Mouse (Mus musculus) hindbrain, embryonic 12.5 days (tissue): Measurements from ENCODE around the gene Exd2. TPM values are rescaled to one million over a fixed set of nuclear protein-coding genes. Genes with fewer than 3 reads are reported as not detected.
A peak's percentile ranks its signal among the peaks of the same experiment; 100 is the strongest.

Experiments used
- ATAC-seq: fragments of 200-750 bp; cut with Nextera tagmentation; 2 replicates; pipeline ENCODE4 v1.8.0; 2017; ENCODE audit warnings: moderate TSS enrichment; ENCODE audit not compliant: low FRiP score
- H3K27ac ChIP-seq: fragments of 300-500 bp; sonication (generic); 2 replicates; pipeline ENCODE4 v1.5.1; 2016; ENCODE audit warnings: mild to moderate bottlenecking
- H3K27me3 ChIP-seq: fragments of 300-500 bp; sonication (generic); 2 replicates; pipeline ENCODE4 v1.6.1; 2016; ENCODE audit warnings: mild to moderate bottlenecking
- H3K36me3 ChIP-seq: fragments of 300-500 bp; sonication (generic); 2 replicates; pipeline ENCODE4 v1.6.1; 2016; ENCODE audit warnings: mild to moderate bottlenecking
- H3K4me1 ChIP-seq: fragments of 300-500 bp; sonication (generic); 2 replicates; pipeline ENCODE4 v1.6.1; 2016
- H3K4me2 ChIP-seq: fragments of 300-500 bp; sonication (generic); replicated peaks from 2 replicates; pipeline ENCODE4 v1.6.1; 2016; ENCODE audit warnings: mild to moderate bottlenecking
- H3K4me3 ChIP-seq: fragments of 300-500 bp; sonication (generic); 2 replicates; pipeline ENCODE4 v1.5.1; 2016; ENCODE audit warnings: mild to moderate bottlenecking
- H3K9ac ChIP-seq: fragments of 300-500 bp; sonication (generic); 2 replicates; pipeline ENCODE4 v1.6.1; 2016; ENCODE audit warnings: mild to moderate bottlenecking, moderate library complexity
- H3K9me3 ChIP-seq: fragments of 300-500 bp; sonication (generic); replicated peaks from 2 replicates; pipeline ENCODE4 v1.6.1; 2016; ENCODE audit warnings: mild to moderate bottlenecking
- WGBS: fragments of 180-500 bp; shearing (Covaris S2); methylation state at CpG from one replicate; pipeline ENCODE4 v1.1.7; 2016; 5-methylcytosine and 5-hydroxymethylcytosine counted together
- polyA plus RNA-seq: library from polyadenylated mRNA; unstranded; fragments of >200 nt; fragmentation: Nextera tagmentation; extraction: Ambion mirVana; gene quantifications from 2 replicates; pipeline ENCODE4 v1.2.1, GENCODE M21; 2016

The Exd2 gene
- polyA plus RNA-seq, 1 experiment from 2014 or later = 52.4 TPM

- Histone ChIP-seq H3K4me3 (no peak overlapping the region), H3K36me3 (no peaks in the 10 kb centered on the region), H3K9me3 (no peaks in the 10 kb centered on the region), H3K27me3 (no peaks in the 10 kb centered on the region), H3K27ac (no peak overlapping the region), H3K4me1 (peaks cover 8% of the 10 kb centered on the region), H3K9ac (no peak overlapping the region), H3K4me2 (no peak overlapping the region)
- 75% methylated on average over 5 of the region's 5 CpGs for WGBS
- ATAC-seq = no peak
These were observed 41.8 kb downstream of the Exd2 start for GRCm38 (mm10) chr12:80504718-80505117.

- Histone ChIP-seq H3K9me3 (no peaks in the 10 kb centered on the region), H3K36me3 (no peaks in the 10 kb centered on the region), H3K4me2 (no peak overlapping the region), H3K4me3 (no peak overlapping the region), H3K27ac (peak overlapping the region; percentile 12; the same call in 1 of the 2 replicates), H3K4me1 (peaks cover 8% of the 10 kb centered on the region), H3K9ac (no peak overlapping the region), H3K27me3 (no peaks in the 10 kb centered on the region)
- 67% methylated on average over 14 of the region's 14 CpGs for WGBS
- no peak for ATAC-seq
These were observed 44.3 kb downstream of the Exd2 start for GRCm38 (mm10) chr12:80507041-80507745.

- H3K9me3 ChIP-seq = no peaks in the 10 kb centered on the region
- ATAC-seq = no peak
These were observed 55.1 kb downstream of the Exd2 start, which contains the start of gene Galnt16 for GRCm38 (mm10) chr12:80517977-80518376. Galnt16 (plus strand) TSS chr12:80518277.

GRCm38 (mm10) chr12:80518393-80518756, 55.5 kb downstream of the Exd2 start:
- peak; percentile 67 for ATAC-seq
- Histone ChIP-seq H3K4me1 (peaks cover 20% of the 10 kb centered on the region), H3K4me2 (peak overlapping the region; percentile 94), H3K27me3 (peaks cover 44% of the 10 kb centered on the region), H3K9me3 (no peaks in the 10 kb centered on the region), H3K4me3 (peak overlapping the region; percentile 63), H3K27ac (peak overlapping the region; percentile 88), H3K9ac (peak overlapping the region; percentile 80), H3K36me3 (no peaks in the 10 kb centered on the region)
- 0% methylated on average over 23 of the region's 25 CpGs for WGBS

More at GRCm38 (mm10) chr12:80517977-80518376, 55.1 kb downstream of the Exd2 start, which contains the start of gene Galnt16:
- Histone ChIP-seq H3K4me2 (peak within 1 kb of the TSS; percentile 94), H3K4me1 (peaks cover 20% of the 10 kb centered on the region), H3K27ac (peak within 1 kb of the TSS; percentile 88), H3K36me3 (no peaks in the 10 kb centered on the region), H3K27me3 (peaks cover 44% of the 10 kb centered on the region), H3K9ac (peak within 1 kb of the TSS; percentile 80), H3K4me3 (peak within 1 kb of the TSS; percentile 63)
- WGBS = 4% methylated on average over 14 of the region's 14 CpGs

- Histone ChIP-seq H3K9ac (peak overlapping the region; percentile 80), H3K9me3 (no peaks in the 10 kb centered on the region), H3K4me2 (peak overlapping the region; percentile 94), H3K27me3 (peaks cover 44% of the 10 kb centered on the region), H3K27ac (peak overlapping the region; percentile 88), H3K4me1 (peaks cover 22% of the 10 kb centered on the region), H3K36me3 (no peaks in the 10 kb centered on the region), H3K4me3 (peak overlapping the region; percentile 63)
- WGBS = under 1% methylated on average over 74 of the region's 90 CpGs
- peak; percentile 87 for ATAC-seq
These were observed 56.1 kb downstream of the Exd2 start for GRCm38 (mm10) chr12:80518757-80519620.

- H3K36me3 ChIP-seq = no peaks in the 10 kb centered on the region
- peaks cover 44% of the 10 kb centered on the region for H3K27me3 ChIP-seq
- peak; percentile 45 for ATAC-seq
- peak overlapping the region; percentile 88 for H3K27ac ChIP-seq
- 1% methylated on average over 42 of the region's 43 CpGs for WGBS
- H3K4me3 ChIP-seq = peak overlapping the region; percentile 63
- H3K4me2 ChIP-seq = peak overlapping the region; percentile 94
- H3K9me3 ChIP-seq = no peaks in the 10 kb centered on the region
- peaks cover 26% of the 10 kb centered on the region for H3K4me1 ChIP-seq
- H3K9ac ChIP-seq = peak overlapping the region; percentile 80
These were observed 56.9 kb downstream of the Exd2 start for GRCm38 (mm10) chr12:80519621-80520332.

- WGBS = 60% methylated on average over 3 of the region's 3 CpGs
- Histone ChIP-seq H3K4me1 (peaks cover 34% of the 10 kb centered on the region), H3K9ac (no peak overlapping the region)
These were observed 59.1 kb downstream of the Exd2 start for GRCm38 (mm10) chr12:80522006-80522405.

GRCm38 (mm10) chr12:80524276-80524921, 61.5 kb downstream of the Exd2 start:
- peaks cover 47% of the 10 kb centered on the region for H3K4me1 ChIP-seq
- no peak overlapping the region for H3K4me3 ChIP-seq
- 27% methylated on average over 12 of the region's 12 CpGs for WGBS
- H3K27ac ChIP-seq = no peak overlapping the region
- H3K27me3 ChIP-seq = peaks cover 14% of the 10 kb centered on the region; the same call in 1 of the 2 replicates
- no peak overlapping the region for H3K4me2 ChIP-seq
- H3K9ac ChIP-seq = no peak overlapping the region
- no peaks in the 10 kb centered on the region for H3K9me3 ChIP-seq
- H3K36me3 ChIP-seq = no peaks in the 10 kb centered on the region
- ATAC-seq = no peak

More at GRCm38 (mm10) chr12:80522006-80522405, 59.1 kb downstream of the Exd2 start:
- H3K36me3 ChIP-seq = no peaks in the 10 kb centered on the region
- peaks cover 30% of the 10 kb centered on the region for H3K27me3 ChIP-seq
- no peak for ATAC-seq
- H3K9me3 ChIP-seq = no peaks in the 10 kb centered on the region
- H3K27ac ChIP-seq = no peak overlapping the region
- H3K4me2 ChIP-seq = no peak overlapping the region
- no peak overlapping the region for H3K4me3 ChIP-seq

GRCm38 (mm10) chr12:80525513-80525912, 62.6 kb downstream of the Exd2 start:
- peak; percentile 59; the same call in 1 of the 2 replicates for ATAC-seq
- Histone ChIP-seq H3K9me3 (no peaks in the 10 kb centered on the region), H3K27ac (no peak overlapping the region), H3K4me2 (0 out of 2 replicates have a peak overlapping the region, but pooled peaks have one; percentile 1), H3K4me1 (peaks cover 38% of the 10 kb centered on the region), H3K36me3 (no peaks in the 10 kb centered on the region), H3K4me3 (no peak overlapping the region), H3K27me3 (peaks cover 14% of the 10 kb centered on the region; the same call in 1 of the 2 replicates), H3K9ac (no peak overlapping the region)
- 3% methylated on average over 7 of the region's 7 CpGs for WGBS

- Histone ChIP-seq H3K9me3 (no peaks in the 10 kb centered on the region), H3K4me1 (peaks cover 32% of the 10 kb centered on the region), H3K27ac (no peak overlapping the region), H3K9ac (no peak overlapping the region), H3K4me3 (no peak overlapping the region), H3K27me3 (0 out of 2 replicates have a peak, but pooled peaks cover 5% of the 10 kb centered on the region), H3K4me2 (no peak overlapping the region), H3K36me3 (no peaks in the 10 kb centered on the region)
- no peak for ATAC-seq
- 75% methylated on average over 2 of the region's 2 CpGs for WGBS
These were observed 63.6 kb downstream of the Exd2 start for GRCm38 (mm10) chr12:80526511-80526910.

GRCm38 (mm10) chr12:80527727-80528389, 65.0 kb downstream of the Exd2 start:
- no peaks in the 10 kb centered on the region for H3K9me3 ChIP-seq
- ATAC-seq = peak; percentile 54
- peak overlapping the region; percentile 4; the same call in 1 of the 2 replicates for H3K27ac ChIP-seq
- no peak overlapping the region for H3K4me2 ChIP-seq
- H3K36me3 ChIP-seq = no peaks in the 10 kb centered on the region
- no peaks in the 10 kb centered on the region for H3K27me3 ChIP-seq
- no peak overlapping the region for H3K9ac ChIP-seq
- H3K4me1 ChIP-seq = peaks cover 26% of the 10 kb centered on the region
- WGBS = 75% methylated on average over 5 of the region's 5 CpGs
- H3K4me3 ChIP-seq = no peak overlapping the region
